Mouse (Mus musculus) hindbrain, embryonic 13.5 days (tissue): ENCODE data around the gene Trim31. TPM values are rescaled to one million over a fixed set of nuclear protein-coding genes. Genes with fewer than 3 reads are reported as not detected.
"Not testable (repeated sequence)": the region's sequence is repeated elsewhere in the genome, so short reads cannot be mapped to it uniquely, and the experiment has no call there.

ENCODE experiments used
- ATAC-seq: fragments of 200-750 bp; cut with Nextera tagmentation; 2 replicates; pipeline ENCODE4 v1.8.0; 2017; ENCODE audit warnings: moderate TSS enrichment; ENCODE audit not compliant: low FRiP score
- H3K27ac ChIP-seq: fragments of 300-500 bp; sonication (generic); 2 replicates; pipeline ENCODE4 v1.5.1; 2015; ENCODE audit warnings: inconsistent platforms, mild to moderate bottlenecking, moderate library complexity
- H3K27me3 ChIP-seq: fragments of 300-500 bp; sonication (generic); 2 replicates; pipeline ENCODE4 v1.6.1; 2015; ENCODE audit warnings: mild to moderate bottlenecking, inconsistent platforms
- H3K36me3 ChIP-seq: fragments of 300-500 bp; sonication (generic); 2 replicates; pipeline ENCODE4 v1.6.1; 2015; ENCODE audit warnings: mild to moderate bottlenecking, inconsistent platforms
- H3K4me1 ChIP-seq: fragments of 300-500 bp; sonication (generic); replicated peaks from 2 replicates; pipeline ENCODE4 v1.6.1; 2015; ENCODE audit warnings: inconsistent platforms
- H3K4me2 ChIP-seq: fragments of 300-500 bp; sonication (generic); 2 replicates; pipeline ENCODE4 v1.6.1; 2015; ENCODE audit warnings: inconsistent platforms, mild to moderate bottlenecking, moderate library complexity
- H3K4me3 ChIP-seq: fragments of 300-500 bp; sonication (generic); 2 replicates; pipeline ENCODE4 v1.5.1; 2015; ENCODE audit warnings: mild to moderate bottlenecking, inconsistent platforms
- H3K9ac ChIP-seq: fragments of 300-500 bp; sonication (generic); 2 replicates; pipeline ENCODE4 v1.6.1; 2015; ENCODE audit warnings: mild to moderate bottlenecking, inconsistent platforms
- H3K9me3 ChIP-seq: fragments of 300-500 bp; sonication (generic); 2 replicates; pipeline ENCODE4 v1.6.1; 2016; ENCODE audit warnings: inconsistent platforms
- WGBS: fragments of 180-500 bp; shearing (Covaris S2); methylation state at CpG from one replicate; pipeline ENCODE4 v1.1.7; 2015; 5-methylcytosine and 5-hydroxymethylcytosine counted together
- polyA plus RNA-seq: library from polyadenylated mRNA; unstranded; fragments of >200 nt; fragmentation: Nextera tagmentation; extraction: Ambion mirVana; gene quantifications from 2 replicates; pipeline ENCODE4 v1.2.1, GENCODE M21; 2015

Trim31 gene
- polyA plus RNA-seq, 1 experiment from 2014 or later, result not detected

GRCm38 (mm10) chr17:36869955-36870810 lies 27.7 kb upstream of the Trim31 start:
- no peaks in the 10 kb centered on the region for H3K36me3 ChIP-seq
- 80% methylated on average over 25 of the region's 25 CpGs for WGBS
- H3K9ac ChIP-seq, result no peak overlapping the region
- no peak overlapping the region for H3K27ac ChIP-seq
- H3K4me2 ChIP-seq, result no peak overlapping the region
- ATAC-seq, result no peak
- no peaks in the 10 kb centered on the region for H3K9me3 ChIP-seq
- peaks cover 25% of the 10 kb centered on the region for H3K27me3 ChIP-seq
- peaks cover 11% of the 10 kb centered on the region for H3K4me1 ChIP-seq
- no peak overlapping the region for H3K4me3 ChIP-seq

GRCm38 (mm10) chr17:36874636-36875035 lies 23.3 kb upstream of the Trim31 start:
- H3K4me3 ChIP-seq, result no peak overlapping the region
- no peaks in the 10 kb centered on the region for H3K9me3 ChIP-seq
- H3K4me2 ChIP-seq, result no peak overlapping the region
- H3K27ac ChIP-seq, result no peak overlapping the region
- 0 out of 2 replicates have a peak, but pooled peaks cover 5% of the 10 kb centered on the region for H3K27me3 ChIP-seq
- H3K9ac ChIP-seq, result no peak overlapping the region
- no peaks in the 10 kb centered on the region for H3K4me1 ChIP-seq
- 70% methylated on average over 4 of the region's 4 CpGs for WGBS
- no peak for ATAC-seq
- H3K36me3 ChIP-seq, result no peaks in the 10 kb centered on the region

- H3K9me3 ChIP-seq, result no peaks in the 10 kb centered on the region
- 85% methylated on average over 2 of the region's 2 CpGs for WGBS
- H3K4me2 ChIP-seq, result no peak overlapping the region
- no peaks in the 10 kb centered on the region for H3K36me3 ChIP-seq
- no peak for ATAC-seq
- H3K27me3 ChIP-seq, result no peaks in the 10 kb centered on the region
- no peak overlapping the region for H3K4me3 ChIP-seq
- no peak overlapping the region for H3K9ac ChIP-seq
- H3K27ac ChIP-seq, result no peak overlapping the region
- no peaks in the 10 kb centered on the region for H3K4me1 ChIP-seq
These were observed 14.6 kb upstream of the Trim31 start for GRCm38 (mm10) chr17:36883350-36883749.

GRCm38 (mm10) chr17:36885132-36885790 lies 12.7 kb upstream of the Trim31 start:
- Histone ChIP-seq H3K27me3 (no peaks in the 10 kb centered on the region), H3K9me3 (no peaks in the 10 kb centered on the region), H3K4me2 (no peak overlapping the region), H3K27ac (no peak overlapping the region), H3K4me1 (no peaks in the 10 kb centered on the region), H3K36me3 (no peaks in the 10 kb centered on the region), H3K4me3 (no peak overlapping the region), H3K9ac (no peak overlapping the region)
- ATAC-seq, result no peak
- WGBS, result 92% methylated on average over 12 of the region's 12 CpGs

- Histone ChIP-seq H3K4me3 (no peak within 1 kb of the TSS), H3K9me3 (no peaks in the 10 kb centered on the region), H3K4me2 (no peak within 1 kb of the TSS), H3K9ac (no peak within 1 kb of the TSS), H3K36me3 (no peaks in the 10 kb centered on the region), H3K4me1 (no peaks in the 10 kb centered on the region), H3K27ac (no peak within 1 kb of the TSS), H3K27me3 (0 out of 2 replicates have a peak, but pooled peaks cover 2% of the 10 kb centered on the region)
- 88% methylated on average over 5 of the region's 5 CpGs for WGBS
- ATAC-seq, result no peak
These were observed 7.6 kb upstream of the Trim31 start, which contains the start of gene Trim40 for GRCm38 (mm10) chr17:36890073-36890903. Trim40 (minus strand) TSS chr17:36890123.

GRCm38 (mm10) chr17:36891496-36891895 lies 6.4 kb upstream of the Trim31 start:
- H3K9ac ChIP-seq, H3K4me3 ChIP-seq, H3K4me2 ChIP-seq, H3K27me3 ChIP-seq, H3K9me3 ChIP-seq, ATAC-seq, H3K36me3 ChIP-seq, H3K4me1 ChIP-seq, H3K27ac ChIP-seq: not testable (repeated sequence)
- 91% methylated on average over 1 of the region's 1 CpGs for WGBS

- ATAC-seq, result peak; percentile 59; the same call in 1 of the 2 replicates
- no peak overlapping the region for H3K9ac ChIP-seq
- H3K27me3 ChIP-seq, result 0 out of 2 replicates have a peak, but pooled peaks cover 2% of the 10 kb centered on the region
- no peak overlapping the region for H3K27ac ChIP-seq
- H3K4me2 ChIP-seq, result no peak overlapping the region
- no peaks in the 10 kb centered on the region for H3K36me3 ChIP-seq
- H3K9me3 ChIP-seq, result no peaks in the 10 kb centered on the region
- WGBS, result 18% methylated on average over 2 of the region's 2 CpGs
- H3K4me3 ChIP-seq, result no peak overlapping the region
- no peaks in the 10 kb centered on the region for H3K4me1 ChIP-seq
These were observed 5.6 kb upstream of the Trim31 start for GRCm38 (mm10) chr17:36892362-36892761.

GRCm38 (mm10) chr17:36893387-36893786 lies 4.5 kb upstream of the Trim31 start:
- Histone ChIP-seq H3K27me3 (0 out of 2 replicates have a peak, but pooled peaks cover 2% of the 10 kb centered on the region), H3K9ac (no peak overlapping the region), H3K4me3 (no peak overlapping the region), H3K9me3 (no peaks in the 10 kb centered on the region), H3K4me1 (no peaks in the 10 kb centered on the region), H3K4me2 (no peak overlapping the region), H3K27ac (no peak overlapping the region), H3K36me3 (no peaks in the 10 kb centered on the region)
- 83% methylated on average over 5 of the region's 5 CpGs for WGBS
- ATAC-seq, result no peak

- Histone ChIP-seq H3K9me3 (no peaks in the 10 kb centered on the region), H3K4me1 (no peaks in the 10 kb centered on the region), H3K4me3 (no peak overlapping the region), H3K9ac (no peak overlapping the region), H3K27me3 (no peaks in the 10 kb centered on the region), H3K36me3 (no peaks in the 10 kb centered on the region), H3K4me2 (no peak overlapping the region), H3K27ac (no peak overlapping the region)
- ATAC-seq, result no peak
- WGBS, result 81% methylated on average over 1 of the region's 1 CpGs
These were observed 1.3 kb upstream of the Trim31 start for GRCm38 (mm10) chr17:36896583-36896982.

- no peak overlapping the region for H3K9ac ChIP-seq
- H3K9me3 ChIP-seq, result no peaks in the 10 kb centered on the region
- no peak overlapping the region for H3K4me3 ChIP-seq
- H3K27me3 ChIP-seq, result no peaks in the 10 kb centered on the region
- H3K4me1 ChIP-seq, result no peaks in the 10 kb centered on the region
- no peaks in the 10 kb centered on the region for H3K36me3 ChIP-seq
- H3K27ac ChIP-seq, result no peak overlapping the region
- ATAC-seq, result no peak
- H3K4me2 ChIP-seq, result no peak overlapping the region
These were observed 853 bp upstream of the Trim31 start for GRCm38 (mm10) chr17:36897065-36897464.

- Histone ChIP-seq H3K9ac (no peak overlapping the region), H3K4me3 (no peak overlapping the region)
- 92% methylated on average over 4 of the region's 4 CpGs for WGBS
These were observed 1.5 kb downstream of the Trim31 start for GRCm38 (mm10) chr17:36899376-36899775.

GRCm38 (mm10) chr17:36900001-36900400 lies 2.1 kb downstream of the Trim31 start:
- no peak for ATAC-seq
- Histone ChIP-seq H3K9me3 (no peaks in the 10 kb centered on the region), H3K4me3 (no peak overlapping the region), H3K27ac (no peak overlapping the region), H3K27me3 (no peaks in the 10 kb centered on the region), H3K36me3 (no peaks in the 10 kb centered on the region), H3K4me1 (no peaks in the 10 kb centered on the region), H3K9ac (no peak overlapping the region), H3K4me2 (no peak overlapping the region)
- WGBS, result 87% methylated on average over 5 of the region's 5 CpGs

More at GRCm38 (mm10) chr17:36899376-36899775, 1.5 kb downstream of the Trim31 start:
- no peaks in the 10 kb centered on the region for H3K4me1 ChIP-seq
- ATAC-seq, result no peak
- H3K27me3 ChIP-seq, result no peaks in the 10 kb centered on the region
- H3K4me2 ChIP-seq, result no peak overlapping the region
- no peaks in the 10 kb centered on the region for H3K36me3 ChIP-seq
- H3K27ac ChIP-seq, result no peak overlapping the region
- H3K9me3 ChIP-seq, result no peaks in the 10 kb centered on the region
